Mouse (Mus musculus) megakaryocyte progenitor cell, adult 5-6 weeks (primary cell): ENCODE measurements around the gene Nck2. TPM values are rescaled to one million over a fixed set of nuclear protein-coding genes. Genes with fewer than 3 reads are reported as not detected.

Source experiments
- ATAC-seq: replicated peaks from 2 replicates; pipeline ENCODE4 v1.8.0; 2016; ENCODE audit warnings: mild to moderate bottlenecking, moderate TSS enrichment, inconsistent platforms; ENCODE audit not compliant: poor library complexity
- total RNA-seq, 2 experiments: library from RNA; stranded (forward) in 1 of 2; stranded (reverse) in 1 of 2; fragments of 157-497, 149-512 nt in 1 of 2; fragments of 200-1000 nt in 1 of 2; gene quantifications; 2 replicates each; pipeline versions ENCODE4 v1.2.3 to v1.2.4; 2015 to 2017

Gene Nck2
- total RNA-seq, 2 experiments from 2014 or later = 9.8 to 15.8 TPM

GRCm38 (mm10) chr1:43562002-43562666 lies 117.8 kb downstream of the Nck2 start:
- peak; percentile 66 for ATAC-seq

GRCm38 (mm10) chr1:43565260-43565659 lies 120.9 kb downstream of the Nck2 start:
- no peak for ATAC-seq

- ATAC-seq = no peak
Observed at GRCm38 (mm10) chr1:43566677-43567377, 122.4 kb downstream of the Nck2 start.

- ATAC-seq = no peak
Observed at GRCm38 (mm10) chr1:43568824-43569223, 124.4 kb downstream of the Nck2 start.

- ATAC-seq = no peak
Observed at GRCm38 (mm10) chr1:43571105-43571504, 126.7 kb downstream of the Nck2 start.

GRCm38 (mm10) chr1:43574793-43575304 lies 130.5 kb downstream of the Nck2 start:
- no peak for ATAC-seq

- no peak for ATAC-seq
Observed at GRCm38 (mm10) chr1:43577371-43577770, 133.0 kb downstream of the Nck2 start.

- ATAC-seq = no peak
Observed at GRCm38 (mm10) chr1:43583564-43583963, 139.2 kb downstream of the Nck2 start.

GRCm38 (mm10) chr1:43589001-43589400 lies 144.6 kb downstream of the Nck2 start:
- ATAC-seq = peak; percentile 72

- no peak for ATAC-seq
Observed at GRCm38 (mm10) chr1:43589910-43590309, 145.5 kb downstream of the Nck2 start.

- no peak for ATAC-seq
Observed at GRCm38 (mm10) chr1:43590727-43591126, 146.3 kb downstream of the Nck2 start.

- ATAC-seq = no peak
Observed at GRCm38 (mm10) chr1:43593069-43593468, 148.7 kb downstream of the Nck2 start.

- peak; percentile 71 for ATAC-seq
Observed at GRCm38 (mm10) chr1:43594738-43595137, 150.4 kb downstream of the Nck2 start.

GRCm38 (mm10) chr1:43597731-43598130 lies 153.4 kb downstream of the Nck2 start:
- no peak for ATAC-seq

GRCm38 (mm10) chr1:43599483-43599882 lies 155.1 kb downstream of the Nck2 start:
- peak; percentile 42; the same call in 1 of the 2 replicates for ATAC-seq

GRCm38 (mm10) chr1:43601054-43601453 lies 156.7 kb downstream of the Nck2 start:
- no peak for ATAC-seq

GRCm38 (mm10) chr1:43615948-43616347 lies 171.6 kb downstream of the Nck2 start:
- no peak for ATAC-seq

Other genes with a start within 250 kb of the Nck2 start
- 0.10 TPM in 1 of 2 replicates, not detected in the other for gene Fhl2, start 247.6 kb upstream of the Nck2 start, total RNA-seq (2015)
- 1.1 TPM in 1 of 2 replicates, not detected in the other for gene Fhl2, start 247.6 kb upstream of the Nck2 start, total RNA-seq (2017)